Mouse (Mus musculus): ENCODE measurements around the gene Mpg. TPM values are rescaled to one million over a fixed set of nuclear protein-coding genes. Genes with fewer than 3 reads are reported as not detected.

Gene Mpg
- polyA plus RNA-seq, 1 experiment from 2014 or later: 37.9 TPM

DNA sequence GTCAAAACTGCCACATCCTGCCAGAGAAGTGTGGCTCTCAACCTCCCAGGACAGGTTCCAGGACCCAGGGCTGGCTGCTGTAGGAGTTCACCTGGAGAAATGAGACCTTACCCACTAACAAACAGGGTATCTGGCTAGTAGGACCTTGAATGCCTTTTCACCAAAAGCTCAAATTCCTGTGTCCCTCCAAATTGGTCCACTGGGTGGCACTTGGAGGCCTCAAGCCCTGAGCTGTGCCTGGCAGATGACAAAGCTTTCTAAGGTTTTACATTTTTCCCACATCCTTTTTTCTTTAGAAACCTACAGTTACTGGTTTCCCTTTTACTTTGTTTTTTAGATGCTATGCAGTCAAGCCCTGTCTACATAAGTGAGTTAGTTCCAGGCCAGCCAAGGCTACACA lies 20.8 kb downstream of the Mpg start:
- H3K36me3 ChIP-seq (ENCODE audit: control insufficient read depth, insufficient read depth, low read length): peaks cover 42% of the 10 kb centered on the region

DNA sequence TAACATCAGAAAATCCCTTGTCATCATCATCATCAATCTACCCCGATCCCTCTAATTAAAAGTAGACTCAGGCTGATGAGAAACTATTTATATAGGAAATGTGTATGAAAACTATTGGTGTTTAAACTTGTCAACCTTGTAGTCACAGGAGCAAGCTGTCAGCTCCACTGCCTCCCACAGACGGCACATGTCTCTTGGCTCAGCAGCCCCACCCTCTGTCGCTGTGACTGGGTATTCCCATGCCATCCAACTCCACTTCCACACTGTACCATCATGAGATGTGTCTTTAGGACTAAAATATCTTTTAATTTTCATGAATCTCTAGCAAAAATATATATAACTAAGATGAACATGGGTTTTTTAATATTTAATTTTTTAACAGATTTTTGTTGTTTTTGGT lies 22.0 kb downstream of the Mpg start:
- no peaks in the 10 kb centered on the region for H3K4me1 ChIP-seq (ENCODE audit: control insufficient read depth, insufficient read depth, low read length)
- H3K9me3 ChIP-seq (ENCODE audit: control insufficient read depth, low read depth, low read length): no peaks in the 10 kb centered on the region
- peaks cover 52% of the 10 kb centered on the region for H3K36me3 ChIP-seq (ENCODE audit: control insufficient read depth, insufficient read depth, low read length)
- no peak overlapping the region for H3K27ac ChIP-seq (ENCODE audit: low read length)
- H3K4me3 ChIP-seq (ENCODE audit: low read depth, low read length): no peak overlapping the region
- 77% methylated on average over 3 of the region's 3 CpGs for WGBS
- no peak overlapping the region for H3K9ac ChIP-seq (replicated peaks; ENCODE audit: low read depth, low read length)
- H3K4me2 ChIP-seq (replicated peaks; ENCODE audit: low read depth, low read length): no peak overlapping the region
- H3K27me3 ChIP-seq (ENCODE audit: control insufficient read depth, insufficient read depth, low read length): no peaks in the 10 kb centered on the region
- ATAC-seq (ENCODE audit: insufficient number of reproducible peaks, insufficient read depth, low FRiP score, low read depth): no peak

More for the DNA sequence above, 20.8 kb downstream of the Mpg start:
- H3K9ac ChIP-seq (replicated peaks; ENCODE audit: low read depth, low read length): no peak overlapping the region
- no peak for ATAC-seq (ENCODE audit: insufficient number of reproducible peaks, insufficient read depth, low FRiP score, low read depth)
- H3K4me3 ChIP-seq (ENCODE audit: low read depth, low read length): no peak overlapping the region
- no peak overlapping the region for H3K4me2 ChIP-seq (replicated peaks; ENCODE audit: low read depth, low read length)
- H3K27ac ChIP-seq (ENCODE audit: low read length): no peak overlapping the region
- no peaks in the 10 kb centered on the region for H3K4me1 ChIP-seq (ENCODE audit: control insufficient read depth, insufficient read depth, low read length)
- no peaks in the 10 kb centered on the region for H3K9me3 ChIP-seq (ENCODE audit: control insufficient read depth, low read depth, low read length)
- H3K27me3 ChIP-seq (ENCODE audit: control insufficient read depth, insufficient read depth, low read length): no peaks in the 10 kb centered on the region

DNA sequence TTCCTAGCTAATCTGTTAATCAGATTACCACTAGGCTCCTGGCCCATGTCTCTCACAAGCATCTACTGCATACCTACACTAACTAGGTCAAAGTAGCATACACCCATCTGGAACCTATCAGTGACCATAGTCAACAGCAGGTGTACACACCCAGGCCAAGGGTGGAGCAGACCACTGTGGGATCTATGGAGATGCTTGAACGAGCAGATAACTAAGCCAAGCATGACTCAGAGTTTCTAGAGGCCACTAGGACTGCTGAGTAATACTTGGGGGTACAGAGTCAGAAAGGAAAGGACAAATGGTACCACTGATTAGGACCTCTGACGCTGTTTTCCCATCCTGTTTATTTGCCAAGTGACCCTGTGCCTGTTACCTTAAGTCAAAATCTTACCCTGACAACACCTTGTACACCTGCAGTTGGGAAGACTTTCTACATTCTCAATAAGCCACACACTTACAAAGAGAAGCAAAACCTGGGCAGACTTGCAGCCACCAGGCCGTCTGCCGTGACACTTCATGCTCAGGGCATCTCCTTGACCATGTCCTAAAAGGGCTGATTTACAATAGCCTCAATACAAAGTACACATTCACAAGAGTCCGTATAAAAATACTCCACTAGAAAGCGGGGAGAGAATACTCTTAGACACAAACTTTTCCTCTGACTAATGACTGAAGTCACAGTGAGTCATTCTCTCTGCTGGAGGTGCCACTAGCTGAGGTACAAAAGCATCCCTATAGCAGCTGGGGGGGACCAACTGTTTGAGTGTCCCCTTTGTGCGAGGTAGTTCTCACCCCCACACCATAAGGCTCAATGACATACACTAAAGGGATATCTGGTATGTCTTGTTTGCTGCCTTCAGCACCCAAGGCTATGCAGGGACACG lies 24.8 kb downstream of the Mpg start:
- H3K36me3 ChIP-seq (ENCODE audit: control insufficient read depth, insufficient read depth, low read length): peaks cover 38% of the 10 kb centered on the region
- peak; percentile 91; the same call in 1 of the 2 replicates for ATAC-seq (ENCODE audit: insufficient number of reproducible peaks, insufficient read depth, low FRiP score, low read depth)
- H3K9ac ChIP-seq (replicated peaks; ENCODE audit: low read depth, low read length): no peak overlapping the region
- no peak overlapping the region for H3K27ac ChIP-seq (ENCODE audit: low read length)
- H3K27me3 ChIP-seq (ENCODE audit: control insufficient read depth, insufficient read depth, low read length): no peaks in the 10 kb centered on the region
- H3K4me3 ChIP-seq (ENCODE audit: low read depth, low read length): no peak overlapping the region
- H3K4me2 ChIP-seq (replicated peaks; ENCODE audit: low read depth, low read length): no peak overlapping the region
- H3K4me1 ChIP-seq (ENCODE audit: control insufficient read depth, insufficient read depth, low read length): no peaks in the 10 kb centered on the region
- 80% methylated on average over 8 of the region's 8 CpGs for WGBS
- H3K9me3 ChIP-seq (ENCODE audit: control insufficient read depth, low read depth, low read length): no peaks in the 10 kb centered on the region

DNA sequence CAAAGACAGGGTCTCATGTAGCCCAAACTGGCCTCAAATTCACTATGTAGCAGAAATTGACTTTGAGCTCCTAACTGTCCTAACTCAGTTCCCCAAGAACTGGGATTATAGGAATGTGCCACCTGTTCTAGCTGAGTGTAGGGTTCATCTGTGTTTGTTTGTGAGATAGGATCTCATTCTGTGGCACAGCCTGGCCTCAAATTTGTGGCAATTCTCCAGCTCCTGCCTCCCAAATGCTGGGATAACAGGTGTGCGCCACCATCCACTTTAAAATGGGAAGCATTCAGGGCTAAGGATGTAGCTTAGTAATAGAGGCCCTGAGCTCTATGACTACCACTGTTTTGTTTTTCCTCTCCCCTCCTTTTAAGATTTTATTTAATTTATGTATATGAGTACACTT lies 26.8 kb downstream of the Mpg start:
- Histone ChIP-seq H3K36me3 (ENCODE audit: control insufficient read depth, insufficient read depth, low read length) (peaks cover 37% of the 10 kb centered on the region), H3K4me3 (ENCODE audit: low read depth, low read length) (no peak overlapping the region), H3K9ac (replicated peaks; ENCODE audit: low read depth, low read length) (no peak overlapping the region), H3K9me3 (ENCODE audit: control insufficient read depth, low read depth, low read length) (no peaks in the 10 kb centered on the region), H3K27me3 (ENCODE audit: control insufficient read depth, insufficient read depth, low read length) (no peaks in the 10 kb centered on the region), H3K4me1 (ENCODE audit: control insufficient read depth, insufficient read depth, low read length) (no peaks in the 10 kb centered on the region), H3K27ac (ENCODE audit: low read length) (no peak overlapping the region), H3K4me2 (replicated peaks; ENCODE audit: low read depth, low read length) (no peak overlapping the region)
- no peak for ATAC-seq (ENCODE audit: insufficient number of reproducible peaks, insufficient read depth, low FRiP score, low read depth)
- 100% methylated on average over 1 of the region's 1 CpGs for WGBS

DNA sequence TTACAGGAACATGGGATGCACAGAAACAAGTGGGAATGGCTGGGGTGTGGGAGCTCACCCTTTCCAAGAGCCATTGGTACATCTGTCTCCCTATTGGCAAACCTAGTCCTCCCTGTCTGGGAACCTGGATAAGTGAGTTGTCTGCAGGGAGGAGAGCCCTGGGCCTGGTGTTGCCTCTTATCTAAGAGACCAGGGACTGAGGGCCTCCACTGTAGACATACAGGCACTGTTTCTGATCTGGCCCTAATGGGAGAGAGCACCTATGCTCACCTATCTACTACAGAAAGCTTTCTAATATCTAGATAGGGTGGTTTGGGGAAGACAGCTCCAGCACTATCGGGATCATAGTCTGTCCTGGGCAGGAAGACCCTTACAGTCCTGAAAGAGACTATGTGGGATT lies 29.8 kb downstream of the Mpg start:
- H3K9me3 ChIP-seq (ENCODE audit: control insufficient read depth, low read depth, low read length): no peaks in the 10 kb centered on the region
- peak; percentile 88; the same call in 1 of the 2 replicates for ATAC-seq (ENCODE audit: insufficient number of reproducible peaks, insufficient read depth, low FRiP score, low read depth)
- H3K36me3 ChIP-seq (ENCODE audit: control insufficient read depth, insufficient read depth, low read length): peaks cover 27% of the 10 kb centered on the region

DNA sequence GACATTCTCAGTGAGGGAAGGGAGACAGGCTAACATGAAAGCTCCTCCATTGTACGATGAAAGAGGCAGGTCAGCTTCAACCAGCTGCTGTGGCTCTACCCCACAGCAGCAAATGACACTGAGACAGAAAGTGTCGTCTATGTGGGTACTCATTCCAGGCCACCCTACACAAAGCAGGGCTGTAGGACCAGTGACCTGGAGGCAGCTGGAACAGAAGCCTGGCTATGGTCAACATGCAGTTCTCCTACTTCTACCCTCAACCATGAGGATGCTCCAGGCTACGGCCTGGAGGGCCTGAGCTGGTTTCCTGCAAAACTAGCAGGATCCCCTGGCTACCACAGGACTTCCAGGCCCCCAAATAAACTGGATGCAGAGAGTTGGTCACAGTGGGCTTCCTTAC lies 30.3 kb downstream of the Mpg start:
- Histone ChIP-seq H3K4me3 (ENCODE audit: low read depth, low read length) (no peak overlapping the region), H3K9me3 (ENCODE audit: control insufficient read depth, low read depth, low read length) (no peaks in the 10 kb centered on the region), H3K4me1 (ENCODE audit: control insufficient read depth, insufficient read depth, low read length) (no peaks in the 10 kb centered on the region), H3K4me2 (replicated peaks; ENCODE audit: low read depth, low read length) (no peak overlapping the region), H3K27me3 (ENCODE audit: control insufficient read depth, insufficient read depth, low read length) (no peaks in the 10 kb centered on the region), H3K36me3 (ENCODE audit: control insufficient read depth, insufficient read depth, low read length) (peaks cover 23% of the 10 kb centered on the region), H3K9ac (replicated peaks; ENCODE audit: low read depth, low read length) (no peak overlapping the region), H3K27ac (ENCODE audit: low read length) (no peak overlapping the region)
- no peak for ATAC-seq (ENCODE audit: insufficient number of reproducible peaks, insufficient read depth, low FRiP score, low read depth)
- WGBS: 82% methylated on average over 3 of the region's 3 CpGs

More for the DNA sequence above, 29.8 kb downstream of the Mpg start:
- Histone ChIP-seq H3K9ac (replicated peaks; ENCODE audit: low read depth, low read length) (no peak overlapping the region), H3K4me2 (replicated peaks; ENCODE audit: low read depth, low read length) (no peak overlapping the region), H3K4me3 (ENCODE audit: low read depth, low read length) (no peak overlapping the region), H3K4me1 (ENCODE audit: control insufficient read depth, insufficient read depth, low read length) (no peaks in the 10 kb centered on the region), H3K27ac (ENCODE audit: low read length) (no peak overlapping the region), H3K27me3 (ENCODE audit: control insufficient read depth, insufficient read depth, low read length) (no peaks in the 10 kb centered on the region)
- 95% methylated on average over 1 of the region's 1 CpGs for WGBS

DNA sequence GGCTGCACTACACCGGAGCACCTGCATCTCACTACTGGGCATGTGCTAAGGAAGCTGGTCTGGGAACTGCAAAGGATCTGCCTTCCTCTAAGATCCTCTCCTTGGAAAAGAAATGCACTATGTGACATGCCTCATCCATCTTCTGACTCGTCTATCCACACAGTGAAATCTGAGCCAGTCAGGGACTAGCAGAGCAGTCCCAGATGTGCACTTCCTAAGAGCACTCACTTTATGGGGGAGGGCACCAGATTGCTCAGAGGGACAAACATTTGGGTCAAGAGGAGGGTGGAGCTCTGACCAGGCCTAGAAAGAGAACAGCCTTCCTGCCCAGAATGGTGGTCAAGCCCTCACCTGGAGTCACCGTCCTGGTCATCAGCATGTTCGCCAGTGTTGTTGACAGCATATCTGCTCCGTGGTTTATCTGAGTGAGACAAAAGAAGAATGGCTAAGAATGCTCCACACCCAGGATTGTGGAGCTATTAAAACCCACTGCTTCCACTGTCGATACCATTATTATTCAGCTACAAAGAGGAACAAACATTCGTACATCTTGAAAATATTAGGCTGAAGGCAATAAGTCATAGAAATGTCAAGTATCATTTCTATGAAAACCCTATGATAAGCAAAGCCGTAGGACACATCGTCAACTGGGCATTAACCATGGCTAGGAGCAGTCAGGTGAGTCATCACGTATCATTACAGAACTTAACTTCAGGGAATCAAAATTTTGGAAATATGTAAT lies 36.5 kb downstream of the Mpg start:
- Histone ChIP-seq H3K4me1 (ENCODE audit: control insufficient read depth, insufficient read depth, low read length) (peaks cover 4% of the 10 kb centered on the region; the same call in 1 of the 2 replicates), H3K9ac (replicated peaks; ENCODE audit: low read depth, low read length) (no peak overlapping the region), H3K36me3 (ENCODE audit: control insufficient read depth, insufficient read depth, low read length) (peaks cover 6% of the 10 kb centered on the region; the same call in 1 of the 2 replicates), H3K27ac (ENCODE audit: low read length) (no peak overlapping the region), H3K4me3 (ENCODE audit: low read depth, low read length) (no peak overlapping the region), H3K9me3 (ENCODE audit: control insufficient read depth, low read depth, low read length) (no peaks in the 10 kb centered on the region), H3K27me3 (ENCODE audit: control insufficient read depth, insufficient read depth, low read length) (no peaks in the 10 kb centered on the region), H3K4me2 (replicated peaks; ENCODE audit: low read depth, low read length) (no peak overlapping the region)
- no peak for ATAC-seq (ENCODE audit: insufficient number of reproducible peaks, insufficient read depth, low FRiP score, low read depth)
- 53% methylated on average over 10 of the region's 10 CpGs for WGBS

DNA sequence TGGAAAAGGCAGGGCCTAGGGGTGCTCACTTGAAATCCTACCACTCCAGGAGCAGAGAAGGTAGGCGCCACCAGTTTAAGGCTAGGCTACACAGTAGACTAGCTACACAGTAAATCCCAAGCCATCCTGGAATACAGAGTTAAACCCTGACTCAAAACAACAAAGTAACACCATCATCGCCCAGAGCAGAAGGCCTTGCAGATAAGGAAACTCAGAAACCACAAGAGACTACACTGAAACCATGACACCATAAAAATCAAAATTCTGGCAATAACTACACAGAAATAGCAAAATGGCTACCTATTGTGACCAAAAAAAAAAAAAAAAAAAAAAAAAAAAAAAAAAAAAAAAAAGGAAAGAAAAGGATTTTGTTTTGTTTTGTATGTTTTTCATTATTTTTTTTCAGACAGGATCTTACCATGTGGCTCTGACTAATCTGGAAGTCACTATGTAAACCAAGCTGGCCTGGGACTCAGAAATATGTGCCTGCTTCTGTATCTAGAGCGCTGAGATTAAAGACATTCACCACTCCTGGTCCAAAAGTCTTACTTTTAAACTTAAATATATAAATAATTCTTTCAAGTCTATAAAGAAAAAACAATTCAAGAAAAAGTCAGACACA lies 38.9 kb downstream of the Mpg start:
- H3K36me3 ChIP-seq (ENCODE audit: control insufficient read depth, insufficient read depth, low read length): peaks cover 3% of the 10 kb centered on the region; the same call in 1 of the 2 replicates
- H3K9me3 ChIP-seq (ENCODE audit: control insufficient read depth, low read depth, low read length): no peaks in the 10 kb centered on the region
- peaks cover 8% of the 10 kb centered on the region; the same call in 1 of the 2 replicates for H3K4me1 ChIP-seq (ENCODE audit: control insufficient read depth, insufficient read depth, low read length)
- H3K9ac ChIP-seq (replicated peaks; ENCODE audit: low read depth, low read length): no peak overlapping the region
- WGBS: 91% methylated on average over 3 of the region's 3 CpGs
- no peak overlapping the region for H3K4me2 ChIP-seq (replicated peaks; ENCODE audit: low read depth, low read length)
- H3K27me3 ChIP-seq (ENCODE audit: control insufficient read depth, insufficient read depth, low read length): no peaks in the 10 kb centered on the region
- no peak for ATAC-seq (ENCODE audit: insufficient number of reproducible peaks, insufficient read depth, low FRiP score, low read depth)
- H3K4me3 ChIP-seq (ENCODE audit: low read depth, low read length): no peak overlapping the region
- no peak overlapping the region for H3K27ac ChIP-seq (ENCODE audit: low read length)
